Mouse (Mus musculus) cerebellum, adult 2 months (tissue): ENCODE measurements around the gene Plekha5.

Experiments
- CTCF ChIP-seq: fragments of 200-500 bp; IDR thresholded peaks from 2 replicates; pipeline ENCODE4 v1.5.1; 2011; ENCODE audit warnings: low read depth, mild to moderate bottlenecking, control low read depth, low read length, moderate library complexity, borderline replicate concordance; ENCODE audit not compliant: insufficient read depth
- POLR2A ChIP-seq: fragments of 200-500 bp; IDR thresholded peaks from 2 replicates; pipeline ENCODE4 v1.6.1; 2011; ENCODE audit warnings: low read length, control low read depth, borderline replicate concordance; ENCODE audit not compliant: insufficient read depth

GRCm38 (mm10) chr6:140381162-140381561 is 42.7 kb upstream of the Plekha5 start:
- TF ChIP-seq CTCF (no peak), POLR2A (no peak)
